Mouse (Mus musculus): ENCODE measurements around the gene Slc34a3. TPM values are rescaled to one million over a fixed set of nuclear protein-coding genes. Genes with fewer than 3 reads are reported as not detected.

Slc34a3 gene
- polyA plus RNA-seq, 1 experiment, result 0.06 TPM

- H3K27me3 ChIP-seq (ENCODE audit: control insufficient read depth, insufficient read depth, low read length), result no peaks in the 10 kb centered on the region
- peak; percentile 88; the same call in 1 of the 2 replicates for TF ChIP-seq CTCF (IDR thresholded peaks at IDR 0.05; ENCODE audit: extremely low read depth, insufficient read depth, insufficient read length, insufficient replicate concordance)
- TF ChIP-seq POLR2A (IDR thresholded peaks at IDR 0.05; ENCODE audit: low read depth, low read length), result no peak
- no peaks in the 10 kb centered on the region for H3K36me3 ChIP-seq (ENCODE audit: control insufficient read depth, insufficient read depth, low read length)
- 1% methylated on average over 7 of the region's 7 CpGs for WGBS
- peak overlapping the region; percentile 62 for H3K27ac ChIP-seq (ENCODE audit: insufficient read depth, low read length)
- peaks cover 7% of the 10 kb centered on the region; the same call in 1 of the 2 replicates for H3K4me1 ChIP-seq (ENCODE audit: control insufficient read depth, insufficient read depth, insufficient read length)
- DNase-seq (ENCODE audit: low read depth in 1 of 2, low spot score in 2 of 2), result peak; percentile 84 to 85
- peak overlapping the region; percentile 39; the same call in 1 of the 2 replicates for H3K4me3 ChIP-seq (ENCODE audit: extremely low read depth, insufficient read depth, insufficient read length)
Measured at GRCm38 (mm10) chr2:25228431-25228889, 5.7 kb downstream of the Slc34a3 start.

- H3K27ac ChIP-seq (ENCODE audit: insufficient read depth, low read length), result no peak overlapping the region
- no peak overlapping the region for H3K4me3 ChIP-seq (ENCODE audit: extremely low read depth, insufficient read depth, insufficient read length)
- no peaks in the 10 kb centered on the region for H3K36me3 ChIP-seq (ENCODE audit: control insufficient read depth, insufficient read depth, low read length)
- peaks cover 8% of the 10 kb centered on the region; the same call in 1 of the 2 replicates for H3K4me1 ChIP-seq (ENCODE audit: control insufficient read depth, insufficient read depth, insufficient read length)
- no peaks in the 10 kb centered on the region for H3K27me3 ChIP-seq (ENCODE audit: control insufficient read depth, insufficient read depth, low read length)
- TF ChIP-seq CTCF (IDR thresholded peaks at IDR 0.05; ENCODE audit: extremely low read depth, insufficient read depth, insufficient read length, insufficient replicate concordance) (no peak), POLR2A (IDR thresholded peaks at IDR 0.05; ENCODE audit: low read depth, low read length) (no peak)
- no peak for DNase-seq (ENCODE audit: low read depth in 1 of 2, low spot score in 2 of 2)
- WGBS, result 97% methylated on average over 4 of the region's 4 CpGs
Measured at GRCm38 (mm10) chr2:25227406-25227805, 6.8 kb downstream of the Slc34a3 start.

DNA sequence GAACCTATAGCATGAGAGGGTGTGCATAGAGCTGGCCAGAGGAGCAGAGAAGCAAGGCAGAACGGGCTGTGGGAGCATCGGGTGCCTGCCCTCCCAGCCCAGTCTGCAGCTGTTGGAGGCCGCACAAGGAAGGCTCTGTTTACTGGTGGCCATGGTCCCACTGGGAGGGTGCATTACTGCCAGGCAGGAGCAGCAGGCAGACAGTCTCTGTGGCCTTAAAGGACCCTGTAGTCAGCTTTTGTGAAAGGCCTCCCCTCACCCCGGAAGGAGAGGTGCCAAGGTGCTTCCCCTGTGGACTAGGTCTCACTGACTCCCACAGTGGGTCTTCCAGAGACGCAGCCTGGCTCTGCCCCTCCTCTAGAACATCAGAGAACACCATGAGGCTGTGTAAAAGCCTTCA, 7.3 kb downstream of the Slc34a3 start:
- no peak overlapping the region for H3K4me3 ChIP-seq (ENCODE audit: extremely low read depth, insufficient read depth, insufficient read length)
- no peak for DNase-seq (ENCODE audit: low read depth in 1 of 2, low spot score in 2 of 2)
- TF ChIP-seq POLR2A (IDR thresholded peaks at IDR 0.05; ENCODE audit: low read depth, low read length) (no peak), CTCF (IDR thresholded peaks at IDR 0.05; ENCODE audit: extremely low read depth, insufficient read depth, insufficient read length, insufficient replicate concordance) (no peak)
- WGBS, result 87% methylated on average over 5 of the region's 5 CpGs
- H3K27ac ChIP-seq (ENCODE audit: insufficient read depth, low read length), result no peak overlapping the region
- H3K36me3 ChIP-seq (ENCODE audit: control insufficient read depth, insufficient read depth, low read length), result peaks cover 1% of the 10 kb centered on the region; the same call in 1 of the 2 replicates
- peaks cover 8% of the 10 kb centered on the region; the same call in 1 of the 2 replicates for H3K4me1 ChIP-seq (ENCODE audit: control insufficient read depth, insufficient read depth, insufficient read length)
- no peaks in the 10 kb centered on the region for H3K27me3 ChIP-seq (ENCODE audit: control insufficient read depth, insufficient read depth, low read length)

DNA sequence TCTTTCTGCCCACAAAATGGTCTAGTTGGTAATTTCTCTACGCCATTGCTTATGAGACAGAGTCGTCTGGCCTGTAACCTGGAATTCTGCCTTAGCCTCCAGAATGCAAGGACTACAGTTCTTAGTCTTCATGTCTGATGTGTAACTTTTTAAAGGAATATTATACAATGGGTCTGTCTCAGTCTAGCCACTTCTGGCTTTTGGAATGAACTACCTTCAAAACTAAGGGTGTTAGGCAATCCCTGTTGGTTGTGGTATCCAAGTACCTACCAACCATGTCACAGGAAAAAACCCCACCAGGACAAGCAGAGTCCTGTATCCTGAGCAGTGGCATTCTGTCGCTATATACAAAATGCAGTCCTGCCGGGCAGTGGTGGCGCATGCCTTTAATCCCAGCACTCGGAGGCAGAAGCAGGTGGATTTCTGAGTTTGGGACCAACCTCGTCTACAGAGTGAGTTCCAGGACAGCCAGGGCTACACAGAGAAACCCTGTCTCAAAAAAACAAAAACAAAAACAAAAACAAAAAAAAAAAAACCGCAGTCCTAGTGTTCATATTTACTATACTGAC, 8.3 kb downstream of the Slc34a3 start:
- Histone ChIP-seq H3K36me3 (ENCODE audit: control insufficient read depth, insufficient read depth, low read length) (peaks cover 3% of the 10 kb centered on the region; the same call in 1 of the 2 replicates), H3K27ac (ENCODE audit: insufficient read depth, low read length) (peak overlapping the region; percentile 57; the same call in 1 of the 2 replicates), H3K4me3 (ENCODE audit: extremely low read depth, insufficient read depth, insufficient read length) (no peak overlapping the region), H3K4me1 (ENCODE audit: control insufficient read depth, insufficient read depth, insufficient read length) (peaks cover 8% of the 10 kb centered on the region; the same call in 1 of the 2 replicates), H3K27me3 (ENCODE audit: control insufficient read depth, insufficient read depth, low read length) (no peaks in the 10 kb centered on the region)
- TF ChIP-seq POLR2A (IDR thresholded peaks at IDR 0.05; ENCODE audit: low read depth, low read length) (no peak), CTCF (IDR thresholded peaks at IDR 0.05; ENCODE audit: extremely low read depth, insufficient read depth, insufficient read length, insufficient replicate concordance) (no peak)
- WGBS, result 91% methylated on average over 8 of the region's 8 CpGs
- DNase-seq (ENCODE audit: low read depth in 1 of 2, low spot score in 2 of 2), result no peak

GRCm38 (mm10) chr2:25224766-25225752, 9.1 kb downstream of the Slc34a3 start:
- peak overlapping the region; percentile 66 for H3K4me3 ChIP-seq (ENCODE audit: extremely low read depth, insufficient read depth, insufficient read length)
- H3K4me1 ChIP-seq (ENCODE audit: control insufficient read depth, insufficient read depth, insufficient read length), result peaks cover 8% of the 10 kb centered on the region; the same call in 1 of the 2 replicates
- TF ChIP-seq CTCF (IDR thresholded peaks at IDR 0.05; ENCODE audit: extremely low read depth, insufficient read depth, insufficient read length, insufficient replicate concordance) (no peak), POLR2A (IDR thresholded peaks at IDR 0.05; ENCODE audit: low read depth, low read length) (peak; percentile 60; the same call in 1 of the 2 replicates)
- peak overlapping the region; percentile 92 for H3K27ac ChIP-seq (ENCODE audit: insufficient read depth, low read length)
- DNase-seq (ENCODE audit: low read depth in 1 of 2, low spot score in 2 of 2), result peak; percentile 96 to 99
- no peaks in the 10 kb centered on the region for H3K27me3 ChIP-seq (ENCODE audit: control insufficient read depth, insufficient read depth, low read length)
- 2% methylated on average over 41 of the region's 41 CpGs for WGBS
- peaks cover 3% of the 10 kb centered on the region; the same call in 1 of the 2 replicates for H3K36me3 ChIP-seq (ENCODE audit: control insufficient read depth, insufficient read depth, low read length)

DNA sequence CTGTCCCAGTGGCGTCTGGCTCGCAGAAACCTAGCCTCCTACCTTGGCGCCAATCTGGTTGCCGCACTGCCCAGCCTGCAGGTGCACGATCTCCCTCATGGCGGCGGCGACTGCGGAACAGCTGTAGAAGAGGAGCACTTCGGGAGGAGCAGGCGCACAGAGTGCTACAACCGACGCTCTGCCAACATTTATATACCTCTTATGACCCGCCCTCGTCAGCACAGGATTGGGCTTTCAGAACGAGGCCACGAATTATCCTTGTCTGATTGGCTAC, 9.7 kb downstream of the Slc34a3 start, which contains the start of gene Tubb4b:
Gene Tubb4b, minus strand, starts transcription at position 211 of the 274 bp plus-strand sequence.
- H3K4me1 ChIP-seq (ENCODE audit: control insufficient read depth, insufficient read depth, insufficient read length), result peaks cover 8% of the 10 kb centered on the region; the same call in 1 of the 2 replicates
- peak; percentile 99 for TF ChIP-seq POLR2A (IDR thresholded peaks at IDR 0.05; ENCODE audit: low read depth, low read length)
- TF ChIP-seq CTCF (IDR thresholded peaks at IDR 0.05; ENCODE audit: extremely low read depth, insufficient read depth, insufficient read length, insufficient replicate concordance), result no peak; the same call in 1 of the 2 replicates

More for the DNA sequence above, 9.7 kb downstream of the Slc34a3 start, which contains the start of gene Tubb4b:
- DNase-seq (ENCODE audit: low read depth in 1 of 2, low spot score in 2 of 2), result no peak
- WGBS, result under 1% methylated on average over 17 of the region's 17 CpGs
- Histone ChIP-seq H3K36me3 (ENCODE audit: control insufficient read depth, insufficient read depth, low read length) (peaks cover 3% of the 10 kb centered on the region; the same call in 1 of the 2 replicates), H3K4me3 (ENCODE audit: extremely low read depth, insufficient read depth, insufficient read length) (peak within 1 kb of the TSS; percentile 93), H3K27me3 (ENCODE audit: control insufficient read depth, insufficient read depth, low read length) (no peaks in the 10 kb centered on the region), H3K27ac (ENCODE audit: insufficient read depth, low read length) (peak within 1 kb of the TSS; percentile 97)
